Mouse (Mus musculus) Patski (cell line): ENCODE measurements around the gene Rabgap1l. TPM values are rescaled to one million over a fixed set of nuclear protein-coding genes. Genes with fewer than 3 reads are reported as not detected.
A peak's percentile ranks its signal among the peaks of the same experiment; 100 is the strongest.

Experiments used
- ATAC-seq: fragments of 100-300 bp; one replicate; pipeline ENCODE4 v1.8.0; 2021
- CTCF ChIA-PET: fragments of 350-600 bp; sonication (Branson Sonifier 250); formaldehyde crosslinking; loops from one replicate; lab custom pipeline; 2022; ENCODE audit warnings: inconsistent platforms; lab: Charles Lee
- POLR2A ChIA-PET: fragments of 350-600 bp; sonication (Branson Sonifier 250); formaldehyde crosslinking; loops from one replicate; lab custom pipeline; 2022; ENCODE audit warnings: antibody characterized with exemption, inconsistent platforms; lab: Charles Lee
- DNase-seq: peaks from one replicate; pipeline ENCODE4 v3.0.0-alpha.2; 2011; ENCODE audit warnings: low read depth, low spot score
- H3K27me3 ChIP-seq: fragments of 371-371 bp; one replicate; pipeline ENCODE4 v1.5.1; 2021
- CTCF ChIP-seq: fragments of 100-300 bp; IDR thresholded peaks from one replicate; pipeline ENCODE4 v1.5.1; 2021
- in situ Hi-C: fragments of 300-500 bp; cut with MboI; formaldehyde crosslinking; loops from 3 replicates; pipeline ENCODE4 v1.11.1; 2018; ENCODE audit warnings: low pct_unique_long_range_greater_than_20kb, mixed read lengths
- polyA plus RNA-seq: library from polyadenylated mRNA; unstranded; gene quantifications from one replicate; pipeline ENCODE4 v1.2.3, GENCODE M21; 2021

Gene Rabgap1l
- polyA plus RNA-seq, 1 experiment from 2014 or later: 37.6 TPM

- POLR2A ChIA-PET: interaction anchor here (0.5 to 1.2 kb wide), 3 partner anchors 10 to 165 kb away, joined by 3 to 5 read pairs (median 3); no protein-coding TSS in a partner anchor
- in situ Hi-C loops: no loop called here
- peak; percentile 29 for ATAC-seq
These were observed 580.8 kb downstream of the Rabgap1l start for GRCm38 (mm10) chr1:160212123-160212691.

GRCm38 (mm10) chr1:160211597-160212122 lies 581.4 kb downstream of the Rabgap1l start:
- no peaks in the 10 kb centered on the region for H3K27me3 ChIP-seq
- ChIA-PET CTCF (interaction anchor here (1.4 to 1.5 kb wide), 2 partner anchors 166 to 167 kb away, joined by 3 to 4 read pairs; no protein-coding TSS in a partner anchor), POLR2A (interaction anchor here (1.2 kb wide), 1 partner anchor 165 kb away, joined by 5 read pairs; no protein-coding TSS in a partner anchor)
- no peak for ATAC-seq
- in situ Hi-C loops: no loop called here
- no peak for TF ChIP-seq CTCF
- no peak for DNase-seq

More at GRCm38 (mm10) chr1:160212123-160212691, 580.8 kb downstream of the Rabgap1l start:
- CTCF ChIA-PET: interaction anchor here (0.6 to 2.5 kb wide), 8 partner anchors 11 to 167 kb away, joined by 3 to 13 read pairs (median 4); no protein-coding TSS in a partner anchor
- no peak for DNase-seq
- H3K27me3 ChIP-seq: no peaks in the 10 kb centered on the region
- no peak for TF ChIP-seq CTCF

- no peak for TF ChIP-seq CTCF
- DNase-seq: no peak
- in situ Hi-C loops: no loop called here
- H3K27me3 ChIP-seq: no peaks in the 10 kb centered on the region
- ChIA-PET CTCF (interaction anchor here (0.9 to 1.2 kb wide), 3 partner anchors 19 to 167 kb away, joined by 3 to 5 read pairs (median 3); no protein-coding TSS in a partner anchor), POLR2A (no interaction called here)
- ATAC-seq: no peak
These were observed 582.4 kb downstream of the Rabgap1l start for GRCm38 (mm10) chr1:160210566-160210965.

GRCm38 (mm10) chr1:160209844-160210243 lies 583.2 kb downstream of the Rabgap1l start:
- in situ Hi-C loops: no loop called here
- no peak for TF ChIP-seq CTCF
- DNase-seq (no peak), ATAC-seq (no peak)
- CTCF ChIA-PET: interaction anchor here (0.6 to 1.3 kb wide), 6 partner anchors 12 to 168 kb away, joined by 3 to 6 read pairs (median 3); no protein-coding TSS in a partner anchor
- POLR2A ChIA-PET: no interaction called here
- no peaks in the 10 kb centered on the region for H3K27me3 ChIP-seq

GRCm38 (mm10) chr1:160205486-160205885 lies 587.5 kb downstream of the Rabgap1l start:
- POLR2A ChIA-PET: no interaction called here
- in situ Hi-C loops: no loop called here

GRCm38 (mm10) chr1:160195337-160195663 lies 597.7 kb downstream of the Rabgap1l start:
- CTCF ChIA-PET: no interaction called here
- DNase-seq (no peak), ATAC-seq (peak; percentile 40)
- H3K27me3 ChIP-seq: no peaks in the 10 kb centered on the region
- POLR2A ChIA-PET: no interaction called here
- no peak for TF ChIP-seq CTCF
- in situ Hi-C loops: loop anchor here (10.0 kb wide), 1 partner anchor 180 kb away; no protein-coding TSS in a partner anchor

More at GRCm38 (mm10) chr1:160205486-160205885, 587.5 kb downstream of the Rabgap1l start:
- no peaks in the 10 kb centered on the region for H3K27me3 ChIP-seq
- DNase-seq: no peak
- no peak for ATAC-seq
- CTCF ChIA-PET: no interaction called here
- TF ChIP-seq CTCF: no peak

- H3K27me3 ChIP-seq: no peaks in the 10 kb centered on the region
- in situ Hi-C loops: loop anchor here (10.0 kb wide), 1 partner anchor 180 kb away; no protein-coding TSS in a partner anchor
- peak; percentile 98 for TF ChIP-seq CTCF
- CTCF ChIA-PET: interaction anchor here (1.0 kb wide), 1 partner anchor 19 kb away, joined by 4 read pairs; no protein-coding TSS in a partner anchor
- DNase-seq (peak; percentile 83), ATAC-seq (peak; percentile 99)
- POLR2A ChIA-PET: no interaction called here
These were observed 598.3 kb downstream of the Rabgap1l start, which contains the start of gene Mrps14 for GRCm38 (mm10) chr1:160194529-160195336. Gene Mrps14 (plus strand): TSS chr1:160195215.

GRCm38 (mm10) chr1:160184506-160184905 lies 608.5 kb downstream of the Rabgap1l start:
- ATAC-seq: no peak
- in situ Hi-C loops: loop anchor here (10.0 kb wide), 1 partner anchor 900 kb away; no protein-coding TSS in a partner anchor
- DNase-seq: no peak

GRCm38 (mm10) chr1:160181216-160181615 lies 611.8 kb downstream of the Rabgap1l start:
- no peak for TF ChIP-seq CTCF
- POLR2A ChIA-PET: no interaction called here
- ATAC-seq: no peak
- CTCF ChIA-PET: no interaction called here
- no peak for DNase-seq
- in situ Hi-C loops: loop anchor here (10.0 kb wide), 1 partner anchor 896 kb away; no protein-coding TSS in a partner anchor
- H3K27me3 ChIP-seq: peaks cover 3% of the 10 kb centered on the region

More at GRCm38 (mm10) chr1:160184506-160184905, 608.5 kb downstream of the Rabgap1l start:
- H3K27me3 ChIP-seq: peaks cover 3% of the 10 kb centered on the region
- CTCF ChIA-PET: no interaction called here
- POLR2A ChIA-PET: no interaction called here
- TF ChIP-seq CTCF: peak; percentile 61

GRCm38 (mm10) chr1:160176903-160177302 lies 616.1 kb downstream of the Rabgap1l start:
- ChIA-PET POLR2A (no interaction called here), CTCF (no interaction called here)
- in situ Hi-C loops: loop anchor here (5.0 kb wide), 2 partner anchors 75 to 275 kb away; no protein-coding TSS in a partner anchor
- H3K27me3 ChIP-seq: peaks cover 3% of the 10 kb centered on the region
- ATAC-seq (no peak), DNase-seq (no peak)
- TF ChIP-seq CTCF: no peak

Other genes starting within 250 kb of the Rabgap1l start
- gene Rc3h1, start 113.2 kb upstream of the Rabgap1l start, polyA plus RNA-seq: 15.9 TPM
- gene Serpinc1, start 185.4 kb upstream of the Rabgap1l start, polyA plus RNA-seq: 1.3 TPM
- gene Zbtb37, start 241.6 kb upstream of the Rabgap1l start, polyA plus RNA-seq: 3.7 TPM